Mouse (Mus musculus) neural tube, embryonic 14.5 days (tissue): ENCODE measurements around the gene Fam209. TPM values are rescaled to one million over a fixed set of nuclear protein-coding genes. Genes with fewer than 3 reads are reported as not detected.

Experiments
- ATAC-seq: fragments of 200-750 bp; cut with Nextera tagmentation; 2 replicates; pipeline ENCODE4 v1.8.0; 2017; ENCODE audit warnings: low read depth, mild to moderate bottlenecking, moderate TSS enrichment, moderate library complexity
- H3K27ac ChIP-seq: fragments of 300-500 bp; sonication (generic); 2 replicates; pipeline ENCODE4 v1.5.1; 2014; ENCODE audit warnings: low read depth, mild to moderate bottlenecking, control low read depth, low read length, moderate library complexity, mixed read lengths
- H3K27me3 ChIP-seq: fragments of 300-500 bp; sonication (generic); 2 replicates; pipeline ENCODE4 v1.6.1; 2014; ENCODE audit warnings: low read length; ENCODE audit not compliant: control insufficient read depth, insufficient read depth
- H3K36me3 ChIP-seq: fragments of 300-500 bp; sonication (generic); 2 replicates; pipeline ENCODE4 v1.6.1; 2014; ENCODE audit warnings: low read length, mixed read lengths; ENCODE audit not compliant: control insufficient read depth, insufficient read depth
- H3K4me1 ChIP-seq: fragments of 300-500 bp; sonication (generic); 2 replicates; pipeline ENCODE4 v1.6.1; 2014; ENCODE audit warnings: low read length; ENCODE audit not compliant: control insufficient read depth, insufficient read depth
- H3K4me2 ChIP-seq: fragments of 300-500 bp; sonication (generic); 2 replicates; pipeline ENCODE4 v1.6.1; 2014; ENCODE audit warnings: mild to moderate bottlenecking, low read depth, low read length, control low read depth
- H3K4me3 ChIP-seq: fragments of 300-500 bp; sonication (generic); 2 replicates; pipeline ENCODE4 v1.5.1; 2014; ENCODE audit warnings: low read depth, low read length, control low read depth, mixed read lengths
- H3K9ac ChIP-seq: fragments of 300-500 bp; sonication (generic); replicated peaks from 2 replicates; pipeline ENCODE4 v1.6.1; 2014; ENCODE audit warnings: low read depth, mild to moderate bottlenecking, control low read depth, low read length, mixed read lengths
- H3K9me3 ChIP-seq: fragments of 300-500 bp; sonication (generic); 2 replicates; pipeline ENCODE4 v1.6.1; 2016; ENCODE audit warnings: low read length; ENCODE audit not compliant: control insufficient read depth
- WGBS: fragments of 180-500 bp; shearing (Covaris S2); extraction: QIAGEN DNeasy Blood & Tissue Kit; methylation state at CpG from one replicate; pipeline ENCODE4 v1.1.7; 2014; 5-methylcytosine and 5-hydroxymethylcytosine counted together
- polyA plus RNA-seq: library from polyadenylated mRNA; unstranded; fragments of >200 nt; fragmentation: Nextera tagmentation; extraction: Ambion mirVana; gene quantifications from 2 replicates; pipeline ENCODE4 v1.2.1, GENCODE M21; 2014

Gene Fam209
- polyA plus RNA-seq, 1 experiment from 2014 or later, result not detected

- H3K27ac ChIP-seq, result no peak overlapping the region
- ATAC-seq, result no peak
- H3K9ac ChIP-seq, result no peak overlapping the region
- H3K27me3 ChIP-seq, result no peaks in the 10 kb centered on the region
- H3K9me3 ChIP-seq, result no peaks in the 10 kb centered on the region
- no peak overlapping the region for H3K4me3 ChIP-seq
- whole genome bisulfite sequencing, result 11% methylated on average over 11 of the region's 11 CpGs
- H3K36me3 ChIP-seq, result no peaks in the 10 kb centered on the region
- no peaks in the 10 kb centered on the region for H3K4me1 ChIP-seq
- H3K4me2 ChIP-seq, result no peak overlapping the region
Measured at GRCm38 (mm10) chr2:172516407-172516992, 44.2 kb downstream of the Fam209 start.

DNA sequence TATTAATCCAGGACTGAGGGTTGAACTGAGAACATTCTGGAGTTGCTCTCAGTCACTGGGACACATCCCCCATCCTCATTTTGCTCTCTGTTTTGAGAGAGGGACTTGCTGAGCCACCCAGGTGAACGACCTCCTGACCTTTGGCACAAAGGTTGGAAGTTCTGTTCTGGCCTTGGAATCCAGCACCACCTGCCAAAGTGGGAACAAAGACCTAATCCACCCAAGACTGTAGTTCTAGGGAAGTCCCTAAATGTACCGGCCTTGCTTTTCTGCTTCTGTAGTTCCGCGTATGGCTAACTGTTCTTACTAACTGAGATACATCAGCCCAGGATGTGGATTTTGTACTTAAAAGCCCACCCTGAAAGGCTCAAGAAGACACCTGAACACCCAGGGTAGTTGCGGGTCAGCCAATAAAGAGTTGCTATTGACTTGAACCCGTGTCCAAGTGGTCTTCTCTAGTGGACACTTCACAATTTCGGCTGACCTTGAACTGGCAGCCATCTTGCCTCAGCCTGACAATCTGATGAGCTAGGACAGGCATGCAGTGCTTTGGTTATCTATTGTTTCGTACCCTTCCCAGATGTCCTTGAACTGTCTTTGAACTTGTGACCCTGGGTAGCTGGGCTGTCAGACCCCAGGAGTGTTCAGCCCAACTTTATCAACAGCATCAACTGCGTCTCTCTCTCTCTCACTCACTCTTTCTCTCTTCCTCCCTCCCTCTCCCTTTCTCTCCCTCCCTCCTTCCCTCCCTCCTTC is 48.5 kb downstream of the Fam209 start:
- 89% methylated on average over 9 of the region's 9 CpGs for WGBS

DNA sequence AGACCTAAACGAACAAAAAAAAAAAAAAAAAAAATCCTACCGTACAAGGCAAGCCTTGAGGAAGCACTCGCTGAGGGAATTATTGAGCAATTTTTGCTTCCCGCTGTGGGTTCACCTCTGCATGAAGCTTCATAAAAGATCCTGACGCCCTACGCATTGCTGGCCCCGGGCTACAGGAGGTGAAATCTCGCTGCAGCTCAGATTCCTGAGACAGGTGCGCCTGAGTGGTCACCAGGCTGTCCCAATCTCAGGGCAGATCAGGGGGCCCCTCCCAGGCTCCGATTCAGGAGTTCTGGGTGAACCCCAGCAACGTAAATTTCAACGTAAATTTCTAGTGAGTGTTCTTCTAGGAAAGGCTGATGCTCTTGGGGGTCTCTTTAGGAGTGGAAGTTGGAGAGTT is 50.2 kb downstream of the Fam209 start:
- no peak for ATAC-seq
- 85% methylated on average over 12 of the region's 12 CpGs for WGBS

More for the DNA sequence above, 48.5 kb downstream of the Fam209 start:
- Histone ChIP-seq H3K4me2 (no peak overlapping the region), H3K27me3 (no peaks in the 10 kb centered on the region), H3K4me1 (no peaks in the 10 kb centered on the region), H3K9ac (no peak overlapping the region), H3K36me3 (no peaks in the 10 kb centered on the region), H3K4me3 (no peak overlapping the region), H3K27ac (no peak overlapping the region), H3K9me3 (no peaks in the 10 kb centered on the region)
- no peak for ATAC-seq

More for the DNA sequence above, 50.2 kb downstream of the Fam209 start:
- Histone ChIP-seq H3K36me3 (no peaks in the 10 kb centered on the region), H3K4me2 (no peak overlapping the region), H3K9me3 (no peaks in the 10 kb centered on the region), H3K9ac (no peak overlapping the region), H3K4me3 (no peak overlapping the region), H3K4me1 (no peaks in the 10 kb centered on the region), H3K27me3 (no peaks in the 10 kb centered on the region), H3K27ac (no peak overlapping the region)

Other genes with a start within 250 kb of the Fam209 start
- 0.12 TPM in 1 of 2 replicates, not detected in the other for gene Mc3r, start 224.0 kb upstream of the Fam209 start, polyA plus RNA-seq
- 15.2 and 23.5 TPM in 2 replicates for gene Fam210b, start 127.0 kb upstream of the Fam209 start, polyA plus RNA-seq
- 8.4 and 11.9 TPM in 2 replicates for gene Aurka, start 102.0 kb upstream of the Fam209 start, polyA plus RNA-seq
- gene Cstf1, start 101.8 kb upstream of the Fam209 start, polyA plus RNA-seq, result 24.5 and 28.6 TPM in 2 replicates
- 0.16 and 0.36 TPM in 2 replicates for gene Cass4, start 78.7 kb upstream of the Fam209 start, polyA plus RNA-seq
- gene Rtf2, start 32.0 kb upstream of the Fam209 start, polyA plus RNA-seq, result 94.9 and 102 TPM in 2 replicates
- gene Gcnt7, start 13.9 kb upstream of the Fam209 start, polyA plus RNA-seq, result 0.80 and 1.2 TPM in 2 replicates
- gene Tfap2c, start 77.1 kb downstream of the Fam209 start, polyA plus RNA-seq, result 0.09 and 0.18 TPM in 2 replicates